Mouse (Mus musculus) neural tube, embryonic 15.5 days (tissue): ENCODE results near the gene Dcdc2a. TPM values are rescaled to one million over a fixed set of nuclear protein-coding genes. Genes with fewer than 3 reads are reported as not detected.

Experiments
- ATAC-seq: fragments of 200-750 bp; cut with Nextera tagmentation; 2 replicates; pipeline ENCODE4 v1.8.0; 2017; ENCODE audit warnings: mild to moderate bottlenecking, moderate TSS enrichment, moderate library complexity; ENCODE audit not compliant: low FRiP score
- H3K27ac ChIP-seq: fragments of 300-500 bp; sonication (generic); replicated peaks from 2 replicates; pipeline ENCODE4 v1.5.1; 2015; ENCODE audit warnings: mild to moderate bottlenecking, inconsistent platforms
- H3K27me3 ChIP-seq: fragments of 300-500 bp; sonication (generic); replicated peaks from 2 replicates; pipeline ENCODE4 v1.6.1; 2015; ENCODE audit warnings: inconsistent platforms
- H3K36me3 ChIP-seq: fragments of 300-500 bp; sonication (generic); 2 replicates; pipeline ENCODE4 v1.6.1; 2015; ENCODE audit warnings: inconsistent platforms
- H3K4me1 ChIP-seq: fragments of 300-500 bp; sonication (generic); 2 replicates; pipeline ENCODE4 v1.6.1; 2015; ENCODE audit warnings: inconsistent platforms
- H3K4me2 ChIP-seq: fragments of 300-500 bp; sonication (generic); 2 replicates; pipeline ENCODE4 v1.6.1; 2015; ENCODE audit warnings: inconsistent platforms, mild to moderate bottlenecking, moderate library complexity
- H3K4me3 ChIP-seq: fragments of 300-500 bp; sonication (generic); replicated peaks from 2 replicates; pipeline ENCODE4 v1.5.1; 2015; ENCODE audit warnings: mild to moderate bottlenecking, inconsistent platforms
- H3K9ac ChIP-seq: fragments of 300-500 bp; sonication (generic); replicated peaks from 2 replicates; pipeline ENCODE4 v1.6.1; 2015; ENCODE audit warnings: mild to moderate bottlenecking, inconsistent platforms
- H3K9me3 ChIP-seq: fragments of 300-500 bp; sonication (generic); replicated peaks from 2 replicates; pipeline ENCODE4 v1.6.1; 2016; ENCODE audit warnings: inconsistent platforms
- WGBS: fragments of 180-500 bp; shearing (Covaris S2); methylation state at CpG from one replicate; pipeline ENCODE4 v1.1.7; 2015; ENCODE audit warnings: mixed read lengths; 5-methylcytosine and 5-hydroxymethylcytosine counted together
- polyA plus RNA-seq: library from polyadenylated mRNA; unstranded; fragments of >200 nt; fragmentation: Nextera tagmentation; extraction: Ambion mirVana; gene quantifications from 2 replicates; pipeline ENCODE4 v1.2.1, GENCODE M21; 2015

Dcdc2a gene
- polyA plus RNA-seq, 1 experiment from 2014 or later = 2.3 TPM

- H3K4me2 ChIP-seq = no peak overlapping the region
- H3K9me3 ChIP-seq = no peaks in the 10 kb centered on the region
- H3K4me1 ChIP-seq = no peaks in the 10 kb centered on the region
- no peak overlapping the region for H3K9ac ChIP-seq
- no peak overlapping the region for H3K27ac ChIP-seq
- 66% methylated on average over 5 of the region's 5 CpGs for WGBS
- H3K27me3 ChIP-seq = no peaks in the 10 kb centered on the region
- ATAC-seq = no peak
- no peaks in the 10 kb centered on the region for H3K36me3 ChIP-seq
- H3K4me3 ChIP-seq = no peak overlapping the region
These were observed 42.8 kb downstream of the Dcdc2a start for GRCm38 (mm10) chr13:25098578-25098977.

GRCm38 (mm10) chr13:25099508-25099907 lies 43.7 kb downstream of the Dcdc2a start:
- Histone ChIP-seq H3K4me1 (no peaks in the 10 kb centered on the region), H3K9ac (no peak overlapping the region), H3K27ac (no peak overlapping the region), H3K27me3 (no peaks in the 10 kb centered on the region), H3K36me3 (no peaks in the 10 kb centered on the region), H3K9me3 (no peaks in the 10 kb centered on the region), H3K4me3 (no peak overlapping the region), H3K4me2 (no peak overlapping the region)
- no peak for ATAC-seq
- WGBS = 76% methylated on average over 3 of the region's 3 CpGs

- ATAC-seq = no peak
- Histone ChIP-seq H3K4me3 (no peak overlapping the region), H3K9me3 (no peaks in the 10 kb centered on the region), H3K27ac (no peak overlapping the region), H3K9ac (no peak overlapping the region), H3K27me3 (no peaks in the 10 kb centered on the region), H3K4me1 (no peaks in the 10 kb centered on the region), H3K36me3 (no peaks in the 10 kb centered on the region), H3K4me2 (no peak overlapping the region)
- 85% methylated on average over 6 of the region's 6 CpGs for WGBS
These were observed 44.8 kb downstream of the Dcdc2a start for GRCm38 (mm10) chr13:25100581-25100980.

GRCm38 (mm10) chr13:25105671-25106070 lies 49.9 kb downstream of the Dcdc2a start:
- no peaks in the 10 kb centered on the region for H3K9me3 ChIP-seq
- no peak overlapping the region for H3K9ac ChIP-seq
- H3K4me3 ChIP-seq = no peak overlapping the region
- H3K36me3 ChIP-seq = no peaks in the 10 kb centered on the region
- no peaks in the 10 kb centered on the region for H3K27me3 ChIP-seq
- no peak overlapping the region for H3K4me2 ChIP-seq
- H3K4me1 ChIP-seq = no peaks in the 10 kb centered on the region
- ATAC-seq = no peak
- no peak overlapping the region for H3K27ac ChIP-seq

GRCm38 (mm10) chr13:25106740-25107139 lies 50.9 kb downstream of the Dcdc2a start:
- Histone ChIP-seq H3K9ac (no peak overlapping the region), H3K4me3 (no peak overlapping the region), H3K27ac (no peak overlapping the region), H3K27me3 (no peaks in the 10 kb centered on the region), H3K4me2 (no peak overlapping the region), H3K9me3 (no peaks in the 10 kb centered on the region), H3K36me3 (no peaks in the 10 kb centered on the region), H3K4me1 (no peaks in the 10 kb centered on the region)
- no peak for ATAC-seq
- 87% methylated on average over 5 of the region's 5 CpGs for WGBS

GRCm38 (mm10) chr13:25108353-25108752 lies 52.5 kb downstream of the Dcdc2a start:
- Histone ChIP-seq H3K9ac (no peak overlapping the region), H3K4me2 (no peak overlapping the region), H3K4me1 (no peaks in the 10 kb centered on the region), H3K4me3 (no peak overlapping the region), H3K27me3 (no peaks in the 10 kb centered on the region), H3K27ac (no peak overlapping the region), H3K9me3 (no peaks in the 10 kb centered on the region), H3K36me3 (no peaks in the 10 kb centered on the region)
- 66% methylated on average over 3 of the region's 3 CpGs for WGBS
- ATAC-seq = no peak

GRCm38 (mm10) chr13:25110592-25111095 lies 54.8 kb downstream of the Dcdc2a start:
- Histone ChIP-seq H3K4me3 (no peak overlapping the region), H3K4me1 (peaks cover 6% of the 10 kb centered on the region), H3K9ac (no peak overlapping the region), H3K27me3 (no peaks in the 10 kb centered on the region), H3K4me2 (no peak overlapping the region), H3K27ac (no peak overlapping the region), H3K36me3 (no peaks in the 10 kb centered on the region), H3K9me3 (no peaks in the 10 kb centered on the region)
- ATAC-seq = no peak
- 87% methylated on average over 5 of the region's 5 CpGs for WGBS

GRCm38 (mm10) chr13:25115429-25115881 lies 59.7 kb downstream of the Dcdc2a start:
- Histone ChIP-seq H3K27me3 (no peaks in the 10 kb centered on the region), H3K9ac (peak overlapping the region; percentile 42), H3K27ac (no peak overlapping the region), H3K36me3 (no peaks in the 10 kb centered on the region), H3K4me2 (peak overlapping the region; percentile 71), H3K9me3 (no peaks in the 10 kb centered on the region), H3K4me1 (peaks cover 9% of the 10 kb centered on the region), H3K4me3 (peak overlapping the region; percentile 40)
- WGBS = 13% methylated on average over 12 of the region's 12 CpGs
- peak; percentile 91 for ATAC-seq

- Histone ChIP-seq H3K27me3 (no peaks in the 10 kb centered on the region), H3K9ac (peak overlapping the region; percentile 42), H3K4me1 (peaks cover 9% of the 10 kb centered on the region), H3K36me3 (no peaks in the 10 kb centered on the region), H3K4me3 (peak overlapping the region; percentile 40), H3K4me2 (peak overlapping the region; percentile 71), H3K27ac (no peak overlapping the region), H3K9me3 (no peaks in the 10 kb centered on the region)
- peak; percentile 79; the same call in 1 of the 2 replicates for ATAC-seq
- 2% methylated on average over 11 of the region's 11 CpGs for WGBS
These were observed 60.2 kb downstream of the Dcdc2a start for GRCm38 (mm10) chr13:25115971-25116370.

- peak; percentile 45; the same call in 1 of the 2 replicates for ATAC-seq
- no peaks in the 10 kb centered on the region for H3K27me3 ChIP-seq
- 54% methylated on average over 8 of the region's 8 CpGs for WGBS
- no peak overlapping the region for H3K4me3 ChIP-seq
- H3K36me3 ChIP-seq = no peaks in the 10 kb centered on the region
- no peaks in the 10 kb centered on the region for H3K9me3 ChIP-seq
- H3K4me2 ChIP-seq = no peak overlapping the region
- H3K4me1 ChIP-seq = no peaks in the 10 kb centered on the region
- no peak overlapping the region for H3K9ac ChIP-seq
- H3K27ac ChIP-seq = no peak overlapping the region
These were observed 67.0 kb downstream of the Dcdc2a start for GRCm38 (mm10) chr13:25122740-25123335.

GRCm38 (mm10) chr13:25127216-25127615 lies 71.4 kb downstream of the Dcdc2a start:
- ATAC-seq = no peak
- Histone ChIP-seq H3K9ac (no peak overlapping the region), H3K4me3 (no peak overlapping the region), H3K27me3 (no peaks in the 10 kb centered on the region), H3K4me1 (no peaks in the 10 kb centered on the region; the same call in 1 of the 2 replicates), H3K4me2 (no peak overlapping the region), H3K36me3 (no peaks in the 10 kb centered on the region), H3K27ac (no peak overlapping the region), H3K9me3 (no peaks in the 10 kb centered on the region)
- WGBS = 59% methylated on average over 2 of the region's 2 CpGs

GRCm38 (mm10) chr13:25127806-25128205 lies 72.0 kb downstream of the Dcdc2a start:
- no peak overlapping the region for H3K27ac ChIP-seq
- no peaks in the 10 kb centered on the region; the same call in 1 of the 2 replicates for H3K4me1 ChIP-seq
- no peak overlapping the region for H3K9ac ChIP-seq
- H3K36me3 ChIP-seq = no peaks in the 10 kb centered on the region
- ATAC-seq = no peak
- whole genome bisulfite sequencing = 92% methylated on average over 6 of the region's 6 CpGs
- no peaks in the 10 kb centered on the region for H3K9me3 ChIP-seq
- H3K27me3 ChIP-seq = no peaks in the 10 kb centered on the region
- H3K4me3 ChIP-seq = no peak overlapping the region
- H3K4me2 ChIP-seq = no peak overlapping the region
